Mouse (Mus musculus): ENCODE measurements around the gene Mvb12a. TPM values are rescaled to one million over a fixed set of nuclear protein-coding genes. Genes with fewer than 3 reads are reported as not detected.

The Mvb12a gene
- total and polyA plus RNA-seq, 3 experiments: 80.5 to 157 (median 128) TPM

DNA sequence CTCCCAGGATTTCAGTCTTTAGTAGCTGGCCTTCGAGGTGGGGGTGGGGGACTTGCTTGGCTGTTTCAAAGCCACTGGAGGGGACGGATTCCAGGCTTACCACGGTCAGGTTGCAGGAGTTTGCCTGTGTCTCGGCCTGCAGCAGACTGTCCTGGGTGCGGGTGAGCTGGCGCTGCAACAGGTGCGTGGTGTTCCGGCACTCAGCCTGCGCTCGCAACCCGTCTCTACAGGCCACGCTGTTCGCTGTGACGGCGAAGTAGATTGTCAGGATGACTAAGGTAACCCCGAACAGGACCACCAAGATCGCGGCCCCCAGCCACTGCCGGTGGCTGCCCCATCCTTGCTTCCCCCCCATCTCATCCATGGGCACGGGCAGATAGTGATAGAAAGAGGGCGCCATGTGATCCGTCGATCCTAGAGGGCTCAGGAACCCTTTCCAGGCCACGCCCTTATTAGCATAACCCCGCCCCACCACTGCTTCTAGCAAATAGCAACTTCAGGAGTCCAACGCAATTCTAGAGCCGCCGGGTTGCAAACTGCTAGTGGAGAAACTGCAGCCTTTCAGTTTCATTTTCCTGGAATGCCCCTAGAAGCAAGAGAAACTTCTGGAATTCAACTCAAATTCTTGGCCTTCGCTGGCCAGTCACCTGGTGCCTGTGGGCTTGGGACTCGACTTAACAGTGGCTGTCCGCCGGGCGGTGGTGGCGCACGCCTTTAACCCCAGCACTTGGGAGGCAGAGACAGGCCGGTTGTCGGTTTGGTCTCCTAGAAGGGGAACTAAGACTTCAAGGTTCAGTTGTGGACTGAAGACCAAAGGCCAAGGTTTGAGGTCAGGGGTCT lies 5.5 kb upstream of the Mvb12a start, which contains the start of gene Bst2 (continued):
- TF ChIP-seq ZMIZ1 (IDR thresholded peaks at IDR 0.05; ENCODE audit: low read depth, low read length): 0 out of 2 replicates have a peak, but pooled peaks have one; percentile 31
- no peak; the same call in 1 of the 2 replicates for TF ChIP-seq TCF12 (IDR thresholded peaks at IDR 0.05; ENCODE audit: low read depth, low read length)
- TF ChIP-seq IRF4 (IDR thresholded peaks at IDR 0.05; ENCODE audit: low read depth, low read length): peak; percentile 83
- TF ChIP-seq E2F4 (IDR thresholded peaks at IDR 0.05; ENCODE audit: insufficient replicate concordance, low read depth, low read length): no peak
- TF ChIP-seq PAX5 (IDR thresholded peaks at IDR 0.05; ENCODE audit: low read length): no peak
- peak; percentile 11 for TF ChIP-seq EP300 (IDR thresholded peaks at IDR 0.05; ENCODE audit: low read length)
- TF ChIP-seq MEF2A (IDR thresholded peaks at IDR 0.05; ENCODE audit: borderline replicate concordance, low read depth, low read length): peak; percentile 15; the same call in 1 of the 2 replicates
- peak; percentile 9; the same call in 1 of the 2 replicates for TF ChIP-seq USF2 (conservative IDR thresholded peaks at IDR 0.05; ENCODE audit: low read depth, low read length)
- 0 out of 2 replicates have a peak, but pooled peaks have one; percentile 25 for TF ChIP-seq KAT2A (IDR thresholded peaks at IDR 0.05; ENCODE audit: insufficient replicate concordance, low read length)
- TF ChIP-seq ZKSCAN1 (IDR thresholded peaks at IDR 0.05; ENCODE audit: borderline replicate concordance, low read depth, low read length): no peak
- TF ChIP-seq SMC3 (IDR thresholded peaks at IDR 0.05; ENCODE audit: low read depth, low read length): no peak
- peak; percentile 87 for TF ChIP-seq POLR2A (IDR thresholded peaks at IDR 0.05; ENCODE audit: low read depth, low read length)
- TF ChIP-seq MYC (IDR thresholded peaks at IDR 0.05; ENCODE audit: low read depth, low read length): peak; percentile 58; the same call in 1 of the 2 replicates
- TF ChIP-seq ELF1 (IDR thresholded peaks at IDR 0.05; ENCODE audit: low read depth, low read length): peak; percentile 22; the same call in 1 of the 2 replicates
- TF ChIP-seq MXI1 (IDR thresholded peaks at IDR 0.05; ENCODE audit: low read depth, low read length): peak; percentile 90; the same call in 1 of the 2 replicates
- TF ChIP-seq USF1 (IDR thresholded peaks at IDR 0.05; ENCODE audit: low read depth, low read length): peak; percentile 43
- TF ChIP-seq UBTF (IDR thresholded peaks at IDR 0.05; ENCODE audit: low read depth, low read length): 0 out of 2 replicates have a peak, but pooled peaks have one; percentile 50
- peak in 1 of 2 experiments; percentile 22; a peak in 1 of 4 replicates for TF ChIP-seq CTCF (conservative IDR thresholded peaks at IDR 0.05 in 1 of 2, IDR thresholded peaks at IDR 0.05 in 1 of 2; ENCODE audit: low read depth in 2 of 2, low read length in 2 of 2)
- peak; percentile 70; the same call in 1 of the 2 replicates for TF ChIP-seq MAX (IDR thresholded peaks at IDR 0.05; ENCODE audit: low read length)
- TF ChIP-seq NRF1 (IDR thresholded peaks at IDR 0.05; ENCODE audit: low read depth, low read length): no peak

DNA sequence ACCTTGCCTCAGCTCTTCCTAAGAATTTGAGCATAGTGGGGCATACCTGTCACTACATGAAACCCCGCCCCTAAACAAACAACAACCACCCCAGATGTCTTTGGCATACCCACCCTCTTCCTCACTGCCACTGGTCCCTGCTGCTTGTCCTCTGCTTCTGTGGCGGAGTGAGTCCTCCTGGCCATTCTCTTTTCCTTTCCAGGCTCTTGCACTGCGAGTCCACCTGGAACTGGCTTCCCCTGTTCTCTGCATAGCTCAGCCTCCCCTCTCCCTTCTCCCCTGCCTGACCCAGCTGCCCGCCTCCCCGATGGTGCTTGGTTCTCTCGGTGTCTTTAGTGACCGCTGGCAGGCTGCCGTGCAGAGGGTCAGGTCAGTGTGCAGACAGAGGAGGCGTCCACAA lies 1.0 kb downstream of the Mvb12a start:
- Histone ChIP-seq H3K4me1 (ENCODE audit: control insufficient read depth in 1 of 2, insufficient read depth in 2 of 2) (peaks cover 9 to 26% of the 10 kb centered on the region in 2 experiments; a peak in 3 of 4 replicates), H3K9me3 (replicated peaks; ENCODE audit: low read length) (no peaks in the 10 kb centered on the region), H3K4me3 (replicated peaks in 1 of 3; ENCODE audit: low read depth in 2 of 3, low read length in 2 of 3, poor library complexity in 1 of 3) (peak overlapping the region; percentile 79 to 98 (median 80)), H3K27me3 (replicated peaks) (no peaks in the 10 kb centered on the region), H3K4me2 (ENCODE audit: insufficient read depth, low read depth, poor library complexity, severe bottlenecking) (peak overlapping the region; percentile 65; the same call in 1 of the 2 replicates), H3K27ac (ENCODE audit: insufficient read depth, low read depth) (no peak overlapping the region), H3K9ac (ENCODE audit: insufficient read depth, low read depth) (peak overlapping the region; percentile 72; the same call in 1 of the 2 replicates), H3K79me2 (replicated peaks; ENCODE audit: control insufficient read depth, extremely low read depth, insufficient read depth, poor library complexity, severe bottlenecking) (peaks cover 17% of the 10 kb centered on the region), H3K36me3 (replicated peaks in 1 of 2; ENCODE audit: control insufficient read depth in 1 of 2, insufficient read depth in 1 of 2, low read length in 1 of 2) (peaks cover 34 to 47% of the 10 kb centered on the region in 2 experiments)
- TF ChIP-seq NRF1 (IDR thresholded peaks at IDR 0.05; ENCODE audit: low read depth, low read length) (no peak), POLR2A (IDR thresholded peaks at IDR 0.05; ENCODE audit: low read depth, low read length) (no peak), PAX5 (IDR thresholded peaks at IDR 0.05; ENCODE audit: low read length) (no peak), TCF12 (IDR thresholded peaks at IDR 0.05; ENCODE audit: low read depth, low read length) (no peak), USF2 (conservative IDR thresholded peaks at IDR 0.05; ENCODE audit: low read depth, low read length) (no peak), CTCF (conservative IDR thresholded peaks at IDR 0.05 in 1 of 2, IDR thresholded peaks at IDR 0.05 in 1 of 2; ENCODE audit: low read depth in 2 of 2, low read length in 2 of 2) (no peak), ZC3H11A (IDR thresholded peaks at IDR 0.05; ENCODE audit: low read depth, low read length) (no peak), SMC3 (IDR thresholded peaks at IDR 0.05; ENCODE audit: low read depth, low read length) (no peak), ZKSCAN1 (IDR thresholded peaks at IDR 0.05; ENCODE audit: borderline replicate concordance, low read depth, low read length) (no peak), IRF4 (IDR thresholded peaks at IDR 0.05; ENCODE audit: low read depth, low read length) (no peak), HCFC1 (IDR thresholded peaks at IDR 0.05; ENCODE audit: low read depth, low read length) (no peak), ETS1 (conservative IDR thresholded peaks at IDR 0.05; ENCODE audit: low read depth, low read length) (no peak), GABPA (IDR thresholded peaks at IDR 0.05; ENCODE audit: insufficient replicate concordance, low read depth, low read length) (no peak), USF1 (IDR thresholded peaks at IDR 0.05; ENCODE audit: low read depth, low read length) (no peak), POLR2AphosphoS2 (IDR thresholded peaks at IDR 0.05; ENCODE audit: low read depth, low read length) (no peak), JUN (IDR thresholded peaks at IDR 0.05; ENCODE audit: insufficient read depth, low read depth, low read length) (no peak)
- dilution Hi-C loops (cut with MboI; ENCODE audit: extremely low pct_ligation_motif_present, extremely low pct_unique_long_range_greater_than_20kb, low sequenced_read_pairs): no loop called here
- in situ Hi-C loops (cut with MboI; ENCODE audit: low pct_ligation_motif_present, low pct_unique_long_range_greater_than_20kb, low sequenced_read_pairs): no loop called here
- no peak for DNase-seq (ENCODE audit: extremely low read depth)
